Comparison of ENCODE assay signal across 8 mouse cellular contexts in genomic region chr7:126535766-126536165, GRCm38 (mm10). TPM values are rescaled to one million over a fixed set of nuclear protein-coding genes. Genes with fewer than 3 reads are reported as not detected.
A peak's percentile ranks its signal among the peaks of the same experiment; 100 is the strongest.
DNase-seq lines count a peak whose midpoint lies in the region; ATAC-seq and TF ChIP-seq lines count a peak whose summit lies in the region.

No protein-coding gene starts in this region.

- WGBS in cerebellum, adult 2 months = 3% methylated on average over 28 of the region's 28 CpGs
- 2% methylated on average over 28 of the region's 28 CpGs for WGBS in forebrain, embryonic 13.5 days
- 1% methylated on average over 28 of the region's 28 CpGs for WGBS in kidney, embryonic 14.5 days

- no peak for ATAC-seq in cerebellum, adult (ENCODE audit: insufficient number of reproducible peaks, low FRiP score, low TSS enrichment)
- no peak for ATAC-seq in forebrain, embryonic 13.5 days
- ATAC-seq in kidney, embryonic 14.5 days (ENCODE audit: low FRiP score, low TSS enrichment) = peak; percentile 24; the same call in 1 of the 2 replicates
- peak; percentile 66; the same call in 1 of the 2 replicates for ATAC-seq in megakaryocyte-erythroid progenitor cell, adult 5-6 weeks (replicated peaks; ENCODE audit: low FRiP score, low TSS enrichment, poor library complexity, severe bottlenecking)

- no peaks in the 10 kb centered on the region for H3K4me1 ChIP-seq in cerebellum, adult 2 months (ENCODE audit: control insufficient read depth, insufficient read depth, low read length)
- peaks cover 5% of the 10 kb centered on the region; the same call in 1 of the 2 replicates for H3K4me1 ChIP-seq in forebrain, embryonic 13.5 days
- H3K4me1 ChIP-seq in kidney, embryonic 14.5 days (ENCODE audit: control insufficient read depth, insufficient read depth, low read length) = no peaks in the 10 kb centered on the region

- H3K27ac ChIP-seq in cerebellum, adult 2 months (ENCODE audit: insufficient read depth, low read length) = no peak overlapping the region
- H3K27ac ChIP-seq in forebrain, embryonic 13.5 days = no peak overlapping the region
- no peak overlapping the region for H3K27ac ChIP-seq in kidney, embryonic 14.5 days (ENCODE audit: low read depth, low read length)

- no peaks in the 10 kb centered on the region for H3K36me3 ChIP-seq in forebrain, embryonic 13.5 days (ENCODE audit: poor library complexity, severe bottlenecking)
- no peaks in the 10 kb centered on the region for H3K36me3 ChIP-seq in kidney, embryonic 14.5 days (ENCODE audit: control insufficient read depth, insufficient read depth, low read length)

- peak overlapping the region; percentile 70 for H3K4me2 ChIP-seq in forebrain, embryonic 13.5 days
- peak overlapping the region; percentile 81 for H3K4me2 ChIP-seq in kidney, embryonic 14.5 days (replicated peaks; ENCODE audit: low read depth, low read length)

- H3K9ac ChIP-seq in forebrain, embryonic 13.5 days = peak overlapping the region; percentile 72
- peak overlapping the region; percentile 53 for H3K9ac ChIP-seq in kidney, embryonic 14.5 days (ENCODE audit: low read depth, low read length)

- peak overlapping the region; percentile 60 for H3K4me3 ChIP-seq in cerebellum, adult 2 months (replicated peaks; ENCODE audit: insufficient read depth, low read depth, low read length)
- peak overlapping the region; percentile 48 for H3K4me3 ChIP-seq in forebrain, embryonic 13.5 days
- H3K4me3 ChIP-seq in kidney, embryonic 14.5 days (ENCODE audit: low read length) = peak overlapping the region; percentile 49

- TF ChIP-seq POLR2A in cerebellum, adult 2 months (IDR thresholded peaks at IDR 0.05; ENCODE audit: borderline replicate concordance, insufficient read depth, low read length) = no peak

- DNase-seq in cerebellum, adult 2 months = peak; percentile 8 to 32
- DNase-seq in Muller cell, postnatal 12 days (ENCODE audit: inconsistent ontology term) = peak; percentile 44
- DNase-seq in c-Kit-positive CD71-positive TER-119-positive erythroid progenitor cells, embryonic 14.5 days (ENCODE audit: low spot score) = no peak
- no peak for DNase-seq in urinary bladder, postnatal 25 days (ENCODE audit: low spot score)

- no peaks in the 10 kb centered on the region for H3K9me3 ChIP-seq in forebrain, embryonic 13.5 days (replicated peaks)
- H3K9me3 ChIP-seq in kidney, embryonic 14.5 days (ENCODE audit: control insufficient read depth, low read length) = no peaks in the 10 kb centered on the region

- TF ChIP-seq CTCF in cerebellum, adult 2 months (IDR thresholded peaks at IDR 0.05; ENCODE audit: borderline replicate concordance, insufficient read depth, low read depth, low read length) = no peak

- H3K27me3 ChIP-seq in cerebellum, adult 2 months (ENCODE audit: control insufficient read depth, insufficient read depth, low read length) = no peaks in the 10 kb centered on the region
- H3K27me3 ChIP-seq in forebrain, embryonic 13.5 days = peaks cover 14% of the 10 kb centered on the region
- peaks cover 9% of the 10 kb centered on the region; the same call in 1 of the 2 replicates for H3K27me3 ChIP-seq in kidney, embryonic 14.5 days (ENCODE audit: control insufficient read depth, insufficient read depth, low read length)

RNA-seq across cellular contexts. Expression of gene Eif3c, which starts 30.4 kb away (rescaled TPM):
- 115 and 116 TPM in 2 replicates for polyA plus RNA-seq in cerebellum, adult 2 months (2012; rRNA removed)
- polyA plus RNA-seq in forebrain, embryonic 13.5 days (2015; fragmentation: Nextera tagmentation; extraction: Ambion mirVana) = 209 and 212 TPM in 2 replicates
- 174 and 207 TPM in 2 replicates for polyA plus RNA-seq in kidney, embryonic 14.5 days (2014; fragmentation: Nextera tagmentation; extraction: Ambion mirVana)
- 193 and 244 TPM in 2 replicates for total RNA-seq in megakaryocyte-erythroid progenitor cell, adult 5-6 weeks (2014; fragmentation: Nextera tagmentation)
- 286 and 298 TPM in 2 replicates for total RNA-seq in megakaryocyte-erythroid progenitor cell, adult 5-6 weeks (2017)

RNA-seq across cellular contexts. Expression of gene Atxn2l, which starts 32.5 kb away (rescaled TPM):
- 139 and 154 TPM in 2 replicates for polyA plus RNA-seq in cerebellum, adult 2 months (2012; rRNA removed)
- 52.4 and 60.0 TPM in 2 replicates for polyA plus RNA-seq in forebrain, embryonic 13.5 days (2015; fragmentation: Nextera tagmentation; extraction: Ambion mirVana)
- 39.9 and 59.7 TPM in 2 replicates for polyA plus RNA-seq in kidney, embryonic 14.5 days (2014; fragmentation: Nextera tagmentation; extraction: Ambion mirVana)
- total RNA-seq in megakaryocyte-erythroid progenitor cell, adult 5-6 weeks (2014; fragmentation: Nextera tagmentation) = 162 and 199 TPM in 2 replicates
- total RNA-seq in megakaryocyte-erythroid progenitor cell, adult 5-6 weeks (2017) = 28.4 and 42.7 TPM in 2 replicates

RNA-seq across cellular contexts. Expression of gene Tufm, which starts 48.6 kb away (rescaled TPM):
- 123 and 124 TPM in 2 replicates for polyA plus RNA-seq in cerebellum, adult 2 months (2012; rRNA removed)
- polyA plus RNA-seq in forebrain, embryonic 13.5 days (2015; fragmentation: Nextera tagmentation; extraction: Ambion mirVana) = 114 and 123 TPM in 2 replicates
- polyA plus RNA-seq in kidney, embryonic 14.5 days (2014; fragmentation: Nextera tagmentation; extraction: Ambion mirVana) = 145 and 159 TPM in 2 replicates
- total RNA-seq in megakaryocyte-erythroid progenitor cell, adult 5-6 weeks (2014; fragmentation: Nextera tagmentation) = 128 and 168 TPM in 2 replicates
- total RNA-seq in megakaryocyte-erythroid progenitor cell, adult 5-6 weeks (2017) = 92.9 and 141 TPM in 2 replicates

RNA-seq across cellular contexts. Expression of gene Apobr, which starts 49.0 kb away (rescaled TPM):
- polyA plus RNA-seq in cerebellum, adult 2 months (2012; rRNA removed) = 0.87 and 0.98 TPM in 2 replicates
- 0.38 and 0.46 TPM in 2 replicates for polyA plus RNA-seq in forebrain, embryonic 13.5 days (2015; fragmentation: Nextera tagmentation; extraction: Ambion mirVana)
- 0.38 and 0.39 TPM in 2 replicates for polyA plus RNA-seq in kidney, embryonic 14.5 days (2014; fragmentation: Nextera tagmentation; extraction: Ambion mirVana)
- 0.79 and 2.4 TPM in 2 replicates for total RNA-seq in megakaryocyte-erythroid progenitor cell, adult 5-6 weeks (2014; fragmentation: Nextera tagmentation)
- 0.89 and 2.4 TPM in 2 replicates for total RNA-seq in megakaryocyte-erythroid progenitor cell, adult 5-6 weeks (2017)

RNA-seq across cellular contexts. Expression of gene Cln3, which starts 49.9 kb away (rescaled TPM):
- 38.1 and 44.2 TPM in 2 replicates for polyA plus RNA-seq in cerebellum, adult 2 months (2012; rRNA removed)
- polyA plus RNA-seq in forebrain, embryonic 13.5 days (2015; fragmentation: Nextera tagmentation; extraction: Ambion mirVana) = 26.3 and 30.8 TPM in 2 replicates
- polyA plus RNA-seq in kidney, embryonic 14.5 days (2014; fragmentation: Nextera tagmentation; extraction: Ambion mirVana) = 29.8 and 30.4 TPM in 2 replicates
- total RNA-seq in megakaryocyte-erythroid progenitor cell, adult 5-6 weeks (2014; fragmentation: Nextera tagmentation) = 24.5 and 43.7 TPM in 2 replicates
- total RNA-seq in megakaryocyte-erythroid progenitor cell, adult 5-6 weeks (2017) = 3.8 and 9.8 TPM in 2 replicates

Comparison
In these comparisons a context has a peak if more than half of its experiments do, and no peak if none do; other contexts are left out.
1. DNase-seq: peak in cerebellum, adult 2 months (2 of 2) and Muller cell, postnatal 12 days (single experiment); none in c-Kit-positive CD71-positive TER-119-positive erythroid progenitor cells, embryonic 14.5 days (single experiment) and urinary bladder, postnatal 25 days (single experiment).
2. ATAC-seq: peak in kidney, embryonic 14.5 days (single experiment) and megakaryocyte-erythroid progenitor cell, adult 5-6 weeks (single experiment); none in cerebellum, adult (single experiment) and forebrain, embryonic 13.5 days (single experiment).
3. Peak in every context shown above with its lines, with median percentiles within 50 percentile points of each other: H3K4me3 ChIP-seq.